Mouse (Mus musculus) embryonic facial prominence, embryonic 15.5 days (tissue): ENCODE measurements around the gene Eml4. TPM values are rescaled to one million over a fixed set of nuclear protein-coding genes. Genes with fewer than 3 reads are reported as not detected.

Experiments
- ATAC-seq: fragments of 200-750 bp; cut with Nextera tagmentation; 2 replicates; pipeline ENCODE4 v1.8.0; 2017; ENCODE audit warnings: low read depth, moderate TSS enrichment; ENCODE audit not compliant: insufficient number of reproducible peaks, low FRiP score, low TSS enrichment
- H3K27ac ChIP-seq: fragments of 300-500 bp; sonication (generic); replicated peaks from 2 replicates; pipeline ENCODE4 v1.5.1; 2015; ENCODE audit warnings: mild to moderate bottlenecking, inconsistent platforms
- H3K27me3 ChIP-seq: fragments of 300-500 bp; sonication (generic); 2 replicates; pipeline ENCODE4 v1.6.1; 2015; ENCODE audit warnings: inconsistent platforms
- H3K36me3 ChIP-seq: fragments of 300-500 bp; sonication (generic); 2 replicates; pipeline ENCODE4 v1.6.1; 2015; ENCODE audit warnings: mild to moderate bottlenecking, inconsistent platforms
- H3K4me1 ChIP-seq: fragments of 300-500 bp; sonication (generic); 2 replicates; pipeline ENCODE4 v1.6.1; 2015; ENCODE audit warnings: inconsistent platforms
- H3K4me2 ChIP-seq: fragments of 300-500 bp; sonication (generic); replicated peaks from 2 replicates; pipeline ENCODE4 v1.6.1; 2015; ENCODE audit warnings: mild to moderate bottlenecking, inconsistent platforms
- H3K4me3 ChIP-seq: fragments of 300-500 bp; sonication (generic); replicated peaks from 2 replicates; pipeline ENCODE4 v1.5.1; 2015; ENCODE audit warnings: mild to moderate bottlenecking, inconsistent platforms
- H3K9ac ChIP-seq: fragments of 300-500 bp; sonication (generic); 2 replicates; pipeline ENCODE4 v1.6.1; 2015; ENCODE audit warnings: inconsistent platforms
- H3K9me3 ChIP-seq: fragments of 300-500 bp; sonication (generic); replicated peaks from 2 replicates; pipeline ENCODE4 v1.6.1; 2016; ENCODE audit warnings: inconsistent platforms
- WGBS: fragments of 180-500 bp; shearing (Covaris S2); methylation state at CpG from one replicate; pipeline ENCODE4 v1.1.7; 2015; 5-methylcytosine and 5-hydroxymethylcytosine counted together
- polyA plus RNA-seq: library from polyadenylated mRNA; unstranded; fragments of >200 nt; fragmentation: Nextera tagmentation; extraction: Ambion mirVana; gene quantifications from 2 replicates; pipeline ENCODE4 v1.2.1, GENCODE M21; 2015

The Eml4 gene
- polyA plus RNA-seq, 1 experiment from 2014 or later = 33.2 TPM

GRCm38 (mm10) chr17:83348056-83348822 is 2.5 kb upstream of the Eml4 start:
- Histone ChIP-seq H3K4me2 (no peak overlapping the region), H3K36me3 (no peaks in the 10 kb centered on the region), H3K27me3 (no peaks in the 10 kb centered on the region), H3K4me1 (peaks cover 13% of the 10 kb centered on the region), H3K4me3 (no peak overlapping the region), H3K9me3 (no peaks in the 10 kb centered on the region), H3K9ac (no peak overlapping the region), H3K27ac (no peak overlapping the region)
- 75% methylated on average over 9 of the region's 9 CpGs for WGBS
- ATAC-seq = no peak

GRCm38 (mm10) chr17:83351119-83351531 is 394 bp downstream of the Eml4 start:
- no peaks in the 10 kb centered on the region for H3K9me3 ChIP-seq
- peak overlapping the region; percentile 63 for H3K9ac ChIP-seq
- peak overlapping the region; percentile 63 for H3K4me2 ChIP-seq
- peaks cover 18% of the 10 kb centered on the region for H3K4me1 ChIP-seq
- H3K4me3 ChIP-seq = peak overlapping the region; percentile 67
- peak overlapping the region; percentile 95 for H3K27ac ChIP-seq
- H3K36me3 ChIP-seq = no peaks in the 10 kb centered on the region
- WGBS = under 1% methylated on average over 47 of the region's 57 CpGs
- no peaks in the 10 kb centered on the region for H3K27me3 ChIP-seq
- ATAC-seq = peak; percentile 62

GRCm38 (mm10) chr17:83351601-83352413 is 1.1 kb downstream of the Eml4 start:
- Histone ChIP-seq H3K4me1 (peaks cover 18% of the 10 kb centered on the region), H3K27ac (peak overlapping the region; percentile 95), H3K27me3 (no peaks in the 10 kb centered on the region), H3K4me3 (peak overlapping the region; percentile 67), H3K36me3 (no peaks in the 10 kb centered on the region), H3K9me3 (no peaks in the 10 kb centered on the region), H3K9ac (peak overlapping the region; percentile 63), H3K4me2 (peak overlapping the region; percentile 63)
- 3% methylated on average over 13 of the region's 13 CpGs for WGBS
- ATAC-seq = no peak

- H3K27me3 ChIP-seq = no peaks in the 10 kb centered on the region
- H3K9ac ChIP-seq = no peak overlapping the region; the same call in 1 of the 2 replicates
- no peak for ATAC-seq
- peak overlapping the region; percentile 63 for H3K4me2 ChIP-seq
- H3K4me1 ChIP-seq = peaks cover 18% of the 10 kb centered on the region
- peak overlapping the region; percentile 67 for H3K4me3 ChIP-seq
- no peaks in the 10 kb centered on the region for H3K9me3 ChIP-seq
- 5% methylated on average over 2 of the region's 2 CpGs for WGBS
- H3K27ac ChIP-seq = peak overlapping the region; percentile 65
- H3K36me3 ChIP-seq = no peaks in the 10 kb centered on the region
Measured at GRCm38 (mm10) chr17:83352456-83352855, 1.7 kb downstream of the Eml4 start.

GRCm38 (mm10) chr17:83353011-83353410 is 2.3 kb downstream of the Eml4 start:
- no peak for ATAC-seq
- 8% methylated on average over 5 of the region's 5 CpGs for WGBS

GRCm38 (mm10) chr17:83353460-83353859 is 2.7 kb downstream of the Eml4 start:
- Histone ChIP-seq H3K4me2 (peak overlapping the region; percentile 63), H3K4me3 (no peak overlapping the region), H3K9ac (no peak overlapping the region), H3K27ac (no peak overlapping the region), H3K9me3 (no peaks in the 10 kb centered on the region), H3K4me1 (peaks cover 18% of the 10 kb centered on the region), H3K36me3 (no peaks in the 10 kb centered on the region), H3K27me3 (no peaks in the 10 kb centered on the region)
- 21% methylated on average over 4 of the region's 4 CpGs for WGBS
- no peak for ATAC-seq

More at GRCm38 (mm10) chr17:83353011-83353410, 2.3 kb downstream of the Eml4 start:
- Histone ChIP-seq H3K36me3 (no peaks in the 10 kb centered on the region), H3K27me3 (no peaks in the 10 kb centered on the region), H3K27ac (peak overlapping the region; percentile 65), H3K9ac (no peak overlapping the region), H3K9me3 (no peaks in the 10 kb centered on the region), H3K4me2 (peak overlapping the region; percentile 63), H3K4me3 (peak overlapping the region; percentile 67), H3K4me1 (peaks cover 18% of the 10 kb centered on the region)

GRCm38 (mm10) chr17:83355481-83355880 is 4.8 kb downstream of the Eml4 start:
- no peak for ATAC-seq
- no peak overlapping the region for H3K4me2 ChIP-seq
- H3K36me3 ChIP-seq = no peaks in the 10 kb centered on the region
- H3K9me3 ChIP-seq = no peaks in the 10 kb centered on the region
- H3K4me3 ChIP-seq = no peak overlapping the region
- no peak overlapping the region for H3K9ac ChIP-seq
- peaks cover 13% of the 10 kb centered on the region for H3K4me1 ChIP-seq
- H3K27me3 ChIP-seq = no peaks in the 10 kb centered on the region
- H3K27ac ChIP-seq = no peak overlapping the region
- 79% methylated on average over 2 of the region's 2 CpGs for WGBS

- 70% methylated on average over 4 of the region's 4 CpGs for WGBS
- H3K9me3 ChIP-seq = no peaks in the 10 kb centered on the region
- H3K9ac ChIP-seq = no peak overlapping the region
- no peak overlapping the region for H3K27ac ChIP-seq
- no peak overlapping the region for H3K4me3 ChIP-seq
- no peaks in the 10 kb centered on the region for H3K36me3 ChIP-seq
- H3K27me3 ChIP-seq = no peaks in the 10 kb centered on the region
- no peak overlapping the region for H3K4me2 ChIP-seq
- ATAC-seq = no peak
- peaks cover 18% of the 10 kb centered on the region; the same call in 1 of the 2 replicates for H3K4me1 ChIP-seq
Measured at GRCm38 (mm10) chr17:83359934-83360333, 9.2 kb downstream of the Eml4 start.

- no peaks in the 10 kb centered on the region for H3K27me3 ChIP-seq
- ATAC-seq = no peak
- H3K4me1 ChIP-seq = peaks cover 24% of the 10 kb centered on the region
- H3K36me3 ChIP-seq = no peaks in the 10 kb centered on the region
- H3K9me3 ChIP-seq = no peaks in the 10 kb centered on the region
- H3K4me2 ChIP-seq = no peak overlapping the region
- H3K27ac ChIP-seq = no peak overlapping the region
- H3K9ac ChIP-seq = no peak overlapping the region
- 87% methylated on average over 13 of the region's 13 CpGs for WGBS
- no peak overlapping the region for H3K4me3 ChIP-seq
Measured at GRCm38 (mm10) chr17:83360796-83361566, 10.2 kb downstream of the Eml4 start.

- Histone ChIP-seq H3K4me1 (peaks cover 29% of the 10 kb centered on the region), H3K4me2 (no peak overlapping the region; the same call in 1 of the 2 replicates), H3K4me3 (no peak overlapping the region), H3K9me3 (no peaks in the 10 kb centered on the region), H3K9ac (no peak overlapping the region), H3K36me3 (no peaks in the 10 kb centered on the region), H3K27ac (no peak overlapping the region), H3K27me3 (no peaks in the 10 kb centered on the region)
- 47% methylated on average over 3 of the region's 3 CpGs for WGBS
- ATAC-seq = no peak
Measured at GRCm38 (mm10) chr17:83363081-83363480, 12.3 kb downstream of the Eml4 start.

- Histone ChIP-seq H3K4me2 (no peak overlapping the region), H3K27ac (no peak overlapping the region), H3K27me3 (no peaks in the 10 kb centered on the region), H3K9ac (no peak overlapping the region), H3K4me1 (peaks cover 29% of the 10 kb centered on the region), H3K9me3 (no peaks in the 10 kb centered on the region), H3K36me3 (no peaks in the 10 kb centered on the region), H3K4me3 (no peak overlapping the region)
- ATAC-seq = no peak
- 65% methylated on average over 5 of the region's 5 CpGs for WGBS
Measured at GRCm38 (mm10) chr17:83364296-83364695, 13.6 kb downstream of the Eml4 start.
